Comparison of ENCODE assay signal across 20 mouse cellular contexts in the genomic region with DNA sequence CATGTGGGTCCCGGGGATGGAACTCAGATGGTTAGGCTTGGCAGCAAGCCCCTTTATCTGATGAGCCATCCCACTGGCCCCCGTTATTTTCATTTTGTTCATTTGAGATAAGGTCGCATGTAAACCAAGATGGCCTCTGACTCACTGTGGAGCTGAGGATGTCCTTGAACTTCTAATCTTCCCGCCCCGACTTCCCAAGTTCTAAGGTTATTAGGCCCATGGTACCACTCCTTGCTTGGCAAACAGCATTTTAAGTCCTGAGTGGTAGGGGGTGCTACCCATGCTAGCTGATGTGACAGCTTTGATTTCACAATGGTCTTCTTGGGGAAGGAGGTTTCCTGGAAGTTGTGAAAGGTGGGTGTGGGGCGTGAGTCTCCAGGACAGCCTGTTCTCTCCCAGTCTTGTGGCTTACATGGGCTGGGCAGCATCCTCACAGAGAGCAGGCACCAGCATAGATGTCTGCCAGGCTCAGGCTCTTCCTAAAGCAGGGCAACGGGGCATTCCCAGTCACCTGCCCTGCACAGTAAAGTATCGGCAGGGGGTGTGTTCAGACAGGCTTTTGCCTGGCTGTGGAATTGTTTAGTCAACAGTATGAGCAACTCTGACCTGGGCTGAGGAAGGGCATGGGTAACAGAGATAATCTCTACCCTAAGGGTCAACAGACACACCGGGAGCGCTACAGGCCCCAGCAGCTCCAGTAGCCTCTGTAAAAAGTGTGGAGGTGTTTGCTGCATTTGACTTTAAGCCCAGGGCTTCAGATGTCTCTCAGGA. TPM values are rescaled to one million over a fixed set of nuclear protein-coding genes. Genes with fewer than 3 reads are reported as not detected.
A peak's percentile ranks its signal among the peaks of the same experiment; 100 is the strongest.
DNase-seq lines count a peak whose midpoint lies in the region; ATAC-seq and TF ChIP-seq lines count a peak whose summit lies in the region.
"Had no signal": no experiment of that assay in that cellular context is flagged by ENCODE, and none has a peak within 500 bp of the region (broad histone marks: within the 10 kb centered on the region; RNA-seq: fewer than 3 reads in every experiment).

No protein-coding gene starts in this region.

- H3K4me1 ChIP-seq in lung, postnatal 0 days (ENCODE audit: insufficient read depth, low read depth, low read length) = 0 out of 2 replicates have a peak, but pooled peaks cover 3% of the 10 kb centered on the region
- peaks cover 16% of the 10 kb centered on the region for H3K4me1 ChIP-seq in liver, postnatal 0 days (ENCODE audit: insufficient read depth)

- no peaks in the 10 kb centered on the region for H3K27me3 ChIP-seq in lung, postnatal 0 days (replicated peaks; ENCODE audit: insufficient read depth, low read length)
- no peaks in the 10 kb centered on the region for H3K27me3 ChIP-seq in liver, postnatal 0 days (ENCODE audit: insufficient read depth, low read length)
- H3K27me3 ChIP-seq: embryonic facial prominence, embryonic 12.5 days; neural tube, embryonic 13.5 days had no signal

- H3K4me3 ChIP-seq in lung, postnatal 0 days (ENCODE audit: low read depth, low read length) = no peak overlapping the region
- no peak overlapping the region for H3K4me3 ChIP-seq in liver, postnatal 0 days (ENCODE audit: low read depth, low read length)
- H3K4me3 ChIP-seq: embryonic facial prominence, embryonic 12.5 days; heart, adult 2 months; hindbrain, embryonic 10.5 days; neural tube, embryonic 13.5 days had no signal

- H3K4me2 ChIP-seq in lung, postnatal 0 days (replicated peaks; ENCODE audit: low read depth, low read length) = no peak overlapping the region
- H3K4me2 ChIP-seq in liver, postnatal 0 days (ENCODE audit: low read depth, low read length) = no peak overlapping the region
- H3K4me2 ChIP-seq: embryonic facial prominence, embryonic 12.5 days; neural tube, embryonic 13.5 days had no signal

- ATAC-seq in lung, postnatal 0 days = peak; percentile 18; the same call in 1 of the 2 replicates
- ATAC-seq in liver, postnatal 0 days = peak; percentile 47
- no peak for ATAC-seq in erythroid progenitor cell, adult 5-6 weeks (replicated peaks; ENCODE audit: low FRiP score, poor library complexity, severe bottlenecking)
- ATAC-seq: forebrain, postnatal 0 days had no signal

- 63% methylated on average over 10 of the region's 10 CpGs for WGBS in lung, postnatal 0 days
- whole genome bisulfite sequencing in liver, postnatal 0 days (ENCODE audit: insufficient replicate concordance) = 32% methylated on average over 10 of the region's 10 CpGs

- no peak overlapping the region for H3K9ac ChIP-seq in lung, postnatal 0 days (replicated peaks; ENCODE audit: low read depth)
- no peak overlapping the region for H3K9ac ChIP-seq in liver, postnatal 0 days (replicated peaks)
- H3K9ac ChIP-seq: embryonic facial prominence, embryonic 12.5 days; forebrain, postnatal 0 days; neural tube, embryonic 13.5 days had no signal

- no peaks in the 10 kb centered on the region for H3K9me3 ChIP-seq in lung, postnatal 0 days (ENCODE audit: low read length)
- H3K9me3 ChIP-seq in liver, postnatal 0 days (ENCODE audit: low read length) = no peaks in the 10 kb centered on the region
- H3K9me3 ChIP-seq: embryonic facial prominence, embryonic 12.5 days; hindbrain, embryonic 10.5 days; neural tube, embryonic 13.5 days had no signal

- peak; percentile 78 for DNase-seq in lung, postnatal 0 days (ENCODE audit: low spot score)
- DNase-seq in lung, postnatal 4 days = no peak
- DNase-seq in NIH3T3 (ENCODE audit: low read depth) (peak; percentile 29), liver (peak; percentile 18)
- peak; percentile 56 for DNase-seq in liver, postnatal 0 days
- no peak for DNase-seq in frontal cortex, postnatal 10 days (ENCODE audit: low spot score in 2 of 2)
- DNase-seq in gastrocnemius, adult 18-20 months (ENCODE audit: low spot score) = no peak
- DNase-seq: cerebellum, adult 11 months; cerebellum, postnatal 36 days; forebrain, postnatal 0 days; heart, adult 2 months; kidney, adult 9 months; kidney, postnatal 4 days; right cerebral cortex, postnatal 14 days; thymus, postnatal 14 days had no signal

- peak; percentile 93 for TF ChIP-seq EP300 in lung, postnatal 0 days (IDR thresholded peaks at IDR 0.05)
- peak; percentile 82 for TF ChIP-seq EP300 in liver, postnatal 0 days (IDR thresholded peaks at IDR 0.05; ENCODE audit: low read depth)

- no peaks in the 10 kb centered on the region for H3K36me3 ChIP-seq in lung, postnatal 0 days (ENCODE audit: insufficient read depth, low read length)
- no peaks in the 10 kb centered on the region for H3K36me3 ChIP-seq in liver, postnatal 0 days (replicated peaks; ENCODE audit: insufficient read depth, low read length)
- H3K36me3 ChIP-seq: embryonic facial prominence, embryonic 12.5 days; hindbrain, embryonic 10.5 days; neural tube, embryonic 13.5 days had no signal

- TF ChIP-seq CTCF in lung, postnatal 0 days (IDR thresholded peaks at IDR 0.05) = no peak
- no peak for TF ChIP-seq CTCF in liver, postnatal 0 days (IDR thresholded peaks at IDR 0.05; ENCODE audit: low read depth)

- no peak overlapping the region for H3K27ac ChIP-seq in lung, postnatal 0 days (ENCODE audit: low read length)
- peak overlapping the region; percentile 62; the same call in 1 of the 2 replicates for H3K27ac ChIP-seq in liver, postnatal 0 days (ENCODE audit: low read depth)
- H3K27ac ChIP-seq: embryonic facial prominence, embryonic 12.5 days; heart, adult 2 months; hindbrain, embryonic 10.5 days; neural tube, embryonic 13.5 days; stomach, postnatal 0 days had no signal

RNA-seq across cellular contexts. Expression of a gene that starts 50.5 kb away (rescaled TPM):
- polyA plus RNA-seq in lung, postnatal 0 days (2015; fragmentation: Nextera tagmentation; extraction: Ambion mirVana) = 9.7 and 16.8 TPM in 2 replicates
- 2.1 and 2.5 TPM in 2 replicates for polyA plus RNA-seq in liver, postnatal 0 days (2015; fragmentation: Nextera tagmentation; extraction: Ambion mirVana)
- total RNA-seq in erythroid progenitor cell, adult 5-6 weeks (2015; ENCODE audit: low replicate concordance) = 2.2 and 4.6 TPM in 2 replicates
- 1.9 and 2.1 TPM in 2 replicates for total RNA-seq in erythroid progenitor cell, adult 5-6 weeks (2017; ENCODE audit: low replicate concordance)
- total RNA-seq in gastrocnemius, adult 18-20 months (2021) = 10 to 100 TPM; 11.2 to 13.1 TPM

RNA-seq across cellular contexts. Expression of a gene that starts 58.6 kb away (rescaled TPM):
- 31.0 and 33.0 TPM in 2 replicates for polyA plus RNA-seq in lung, postnatal 0 days (2015; fragmentation: Nextera tagmentation; extraction: Ambion mirVana)
- 9.9 and 10.8 TPM in 2 replicates for polyA plus RNA-seq in liver, postnatal 0 days (2015; fragmentation: Nextera tagmentation; extraction: Ambion mirVana)
- total RNA-seq in erythroid progenitor cell, adult 5-6 weeks (2015; ENCODE audit: low replicate concordance) = 6.8 and 8.0 TPM in 2 replicates
- total RNA-seq in erythroid progenitor cell, adult 5-6 weeks (2017; ENCODE audit: low replicate concordance) = 9.2 and 9.6 TPM in 2 replicates
- total RNA-seq in gastrocnemius, adult 18-20 months (2021) = 10 to 100 TPM; 20.4 to 24.6 TPM

Comparison
In these comparisons a context has a peak if more than half of its experiments do, and no peak if none do; other contexts are left out.
1. DNase-seq: peak in lung, postnatal 0 days (single experiment), NIH3T3 (single experiment), liver (single experiment) and liver, postnatal 0 days (single experiment); none in lung, postnatal 4 days (0 of 2), frontal cortex, postnatal 10 days (0 of 2) and gastrocnemius, adult 18-20 months (single experiment).